Mouse (Mus musculus): ENCODE results near the gene Gdf2.

Gene Gdf2

GRCm38 (mm10) chr14:33940739-33941138 is at the start of gene Gdf2:
Gene Gdf2, plus strand, starts transcription at chr14:33941039.
- no peak for DNase-seq

GRCm38 (mm10) chr14:33891507-33891906 is 49.3 kb upstream of the Gdf2 start:
- DNase-seq, result no peak

- no peak for DNase-seq
Observed at GRCm38 (mm10) chr14:33895777-33896176, 45.1 kb upstream of the Gdf2 start.

DNA sequence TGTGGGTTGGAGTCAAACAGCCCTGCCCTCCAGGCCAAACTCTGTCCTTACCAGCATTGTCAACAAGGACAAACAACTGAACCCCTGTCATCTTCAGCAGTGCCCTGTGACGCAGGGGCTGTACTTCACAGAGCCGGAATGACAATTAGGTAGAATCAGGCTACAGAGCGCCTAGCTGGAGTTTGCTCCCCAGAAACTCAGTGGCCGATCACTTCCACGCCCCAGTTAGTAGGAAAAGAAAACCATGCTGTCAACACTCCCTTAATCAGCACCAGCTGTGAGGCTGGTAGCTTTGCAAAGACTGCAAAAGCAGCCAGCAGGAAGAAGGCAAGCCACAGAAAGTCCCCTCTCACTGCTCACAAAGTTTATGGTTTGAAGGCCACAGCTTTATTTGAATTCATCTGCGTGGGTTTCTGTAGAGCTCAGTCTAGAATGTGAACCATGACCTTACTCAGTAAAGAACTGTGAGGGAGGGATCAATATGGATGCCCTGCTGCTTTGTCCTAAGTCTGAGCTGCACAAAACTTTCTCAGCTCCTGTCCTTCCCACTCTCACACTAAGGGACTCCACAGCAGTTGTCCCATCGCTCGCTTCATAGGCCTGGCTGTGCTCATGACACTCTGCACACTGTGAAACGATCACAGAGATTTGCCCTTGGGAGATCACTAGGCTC is 44.1 kb upstream of the Gdf2 start:
- peak; percentile 31 to 41 for DNase-seq

DNA sequence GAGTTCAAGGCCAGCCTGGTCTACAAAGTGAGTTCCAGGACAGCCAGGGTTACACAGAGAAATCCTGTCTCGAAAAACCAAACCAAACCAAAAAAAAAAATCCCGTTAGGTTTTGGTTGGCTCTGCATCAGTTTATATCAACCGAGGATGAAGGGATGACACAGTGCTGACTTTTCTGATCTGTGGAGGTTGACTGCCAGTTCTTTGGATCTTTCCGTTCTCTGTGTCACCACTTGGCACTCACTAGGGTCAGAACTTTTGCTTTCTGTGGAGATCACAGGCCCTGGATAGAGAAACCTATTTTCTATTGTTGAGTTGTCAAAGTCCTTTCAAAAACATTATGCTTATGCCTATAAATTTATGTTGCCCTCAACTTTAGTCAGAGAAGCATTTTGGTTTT is 38.1 kb upstream of the Gdf2 start:
- no peak for DNase-seq

- no peak for DNase-seq
Observed at GRCm38 (mm10) chr14:33903199-33903598, 37.6 kb upstream of the Gdf2 start.

DNA sequence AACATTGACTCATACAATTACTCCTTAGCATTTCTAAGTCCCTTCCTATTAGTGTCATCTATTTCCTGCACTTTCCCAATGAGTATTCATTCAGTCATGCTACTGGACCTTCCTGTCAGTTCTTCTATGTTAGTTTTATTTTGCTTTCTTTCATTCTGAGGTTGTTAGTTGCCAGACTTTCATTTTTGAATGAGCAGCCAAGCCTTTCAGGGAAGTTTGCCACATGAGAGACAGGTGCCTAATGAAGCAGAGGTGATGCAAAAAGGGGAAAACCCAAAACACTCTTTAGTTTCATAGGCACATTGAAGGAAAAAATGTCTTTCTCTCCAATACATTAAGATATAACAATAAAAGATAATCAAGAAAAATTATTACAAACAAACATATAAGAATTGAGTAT is 36.0 kb upstream of the Gdf2 start:
- no peak for DNase-seq

DNA sequence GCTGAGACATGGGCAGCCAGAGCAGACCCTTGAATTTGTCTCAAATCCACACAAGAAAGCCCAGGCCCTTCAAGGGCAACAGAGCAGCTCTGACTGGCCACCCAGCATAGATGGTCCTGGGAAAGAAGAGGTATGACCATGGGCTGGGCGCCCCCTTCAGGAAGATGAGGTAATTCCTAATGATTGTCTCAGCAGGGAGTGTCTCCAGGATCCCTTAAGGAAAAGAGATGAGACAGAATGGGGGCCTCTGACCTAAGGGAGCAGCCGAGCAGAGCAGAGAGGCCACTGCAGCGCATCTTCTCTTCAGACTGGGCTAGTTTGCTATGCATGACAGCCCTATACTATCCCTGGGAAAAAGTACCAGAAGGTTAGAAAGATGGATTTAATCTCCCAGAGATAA is 27.1 kb upstream of the Gdf2 start:
- peak; percentile 78 to 82 for DNase-seq

DNA sequence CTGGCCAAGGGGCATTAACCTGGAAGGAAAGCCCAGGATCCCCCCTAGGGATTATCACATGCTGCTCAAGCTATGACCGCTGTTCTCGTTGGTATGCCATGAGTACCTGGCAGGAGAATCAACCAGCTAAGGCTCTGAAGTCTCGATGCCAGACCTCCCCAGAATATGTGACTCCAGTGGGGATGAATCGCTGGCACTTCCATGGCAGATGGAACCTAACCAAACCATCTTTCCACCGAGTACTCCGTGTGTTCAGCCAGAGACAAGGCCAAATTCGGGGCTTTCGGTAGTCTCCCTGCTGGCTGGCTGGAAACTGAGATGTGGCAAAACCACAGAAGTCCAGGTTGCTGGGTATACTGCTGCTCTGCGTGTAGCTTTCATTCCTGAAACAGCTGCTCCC is 26.6 kb upstream of the Gdf2 start:
- no peak for DNase-seq

DNA sequence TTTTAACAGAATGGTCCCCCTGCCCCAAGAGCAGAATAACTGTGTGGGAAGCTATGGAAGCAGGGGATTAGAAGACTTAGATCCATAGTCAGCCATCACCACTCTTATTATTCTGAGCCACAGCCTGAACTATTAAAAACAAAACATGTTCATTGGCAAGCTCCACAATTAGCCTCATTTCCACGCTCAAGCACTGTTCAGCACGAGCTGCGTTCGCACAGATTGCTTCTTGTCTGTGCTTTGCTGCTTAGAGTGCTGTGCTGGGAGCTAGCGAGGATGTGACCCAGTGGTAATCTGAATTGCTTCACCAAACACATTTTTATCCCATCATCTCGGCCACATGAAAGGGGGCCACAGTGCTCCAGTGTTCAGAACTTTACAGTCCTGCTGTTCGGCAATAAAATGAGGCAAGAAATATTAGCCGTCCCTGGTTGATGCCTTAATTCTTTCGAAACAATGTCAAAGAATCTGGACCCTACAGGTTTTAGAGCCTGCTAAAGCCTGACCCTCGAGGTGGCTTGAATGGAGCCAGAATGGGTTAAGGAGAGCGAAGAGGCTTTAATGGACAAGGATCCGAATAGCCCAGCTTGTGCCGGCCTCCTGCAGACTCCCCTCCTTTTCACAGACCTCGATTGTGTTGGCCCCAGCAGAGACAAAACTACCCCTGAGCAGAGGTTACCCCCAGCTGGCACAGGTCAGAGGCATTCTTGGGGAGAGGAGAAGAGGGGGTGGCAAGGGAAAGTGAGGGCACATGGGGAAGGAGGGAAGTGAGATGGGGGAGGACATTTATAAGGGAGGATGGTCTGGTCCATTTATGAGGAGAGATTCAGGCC is 19.9 kb upstream of the Gdf2 start:
- DNase-seq, result no peak

- no peak for DNase-seq
Observed at GRCm38 (mm10) chr14:33922771-33923167, 18.1 kb upstream of the Gdf2 start.

DNA sequence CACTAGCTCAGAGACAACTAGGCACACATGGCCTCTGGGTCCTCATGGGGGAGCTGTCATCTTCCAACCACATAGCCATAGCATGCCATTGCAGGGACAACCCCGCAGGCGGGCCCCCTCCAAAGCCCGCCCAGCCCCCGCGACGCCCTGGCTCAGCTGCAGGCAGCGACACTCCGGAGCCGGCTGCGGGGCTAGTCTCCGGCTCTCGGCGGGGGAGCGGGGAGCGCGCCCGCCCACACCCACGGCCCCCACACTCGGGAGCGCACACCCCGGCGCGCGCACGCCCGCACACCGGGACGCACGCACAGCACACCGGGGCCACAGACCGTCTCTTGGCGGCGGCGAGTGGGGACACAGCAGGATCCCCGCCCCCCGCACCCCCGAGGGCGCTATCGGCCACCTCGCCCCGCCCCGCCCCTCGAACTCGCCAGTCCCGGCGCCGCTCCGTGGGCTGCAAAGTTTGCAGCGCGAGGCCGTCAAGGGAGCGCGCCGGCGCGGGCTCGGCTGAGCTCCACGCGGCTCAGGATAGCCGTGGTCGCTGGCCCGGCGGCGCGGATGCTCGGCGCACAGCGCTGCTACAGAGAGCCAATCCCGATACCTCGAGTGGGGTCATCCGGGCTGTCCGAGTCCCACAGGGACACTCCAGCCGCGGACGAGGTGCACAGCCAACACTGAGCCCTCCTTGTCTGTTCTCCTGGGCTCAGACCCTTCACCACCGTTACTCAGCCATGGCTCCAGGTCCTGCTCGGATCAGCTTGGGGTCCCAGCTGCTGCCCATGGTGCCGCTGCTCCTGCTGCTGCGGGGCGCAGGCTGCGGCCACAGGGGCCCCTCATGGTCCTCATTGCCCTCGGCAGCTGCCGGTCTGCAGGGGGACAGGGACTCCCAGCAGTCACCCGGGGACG is 17.4 kb upstream of the Gdf2 start, which contains the start of gene Gdf10:
Gene Gdf10 (plus strand): TSS at position 420 of the 903 bp plus-strand sequence.
- peak; percentile 69 to 70 for DNase-seq

GRCm38 (mm10) chr14:33931853-33932252 is 9.0 kb upstream of the Gdf2 start:
- DNase-seq, result no peak

GRCm38 (mm10) chr14:33932935-33933703 is 7.7 kb upstream of the Gdf2 start:
- DNase-seq, result peak; percentile 88

DNA sequence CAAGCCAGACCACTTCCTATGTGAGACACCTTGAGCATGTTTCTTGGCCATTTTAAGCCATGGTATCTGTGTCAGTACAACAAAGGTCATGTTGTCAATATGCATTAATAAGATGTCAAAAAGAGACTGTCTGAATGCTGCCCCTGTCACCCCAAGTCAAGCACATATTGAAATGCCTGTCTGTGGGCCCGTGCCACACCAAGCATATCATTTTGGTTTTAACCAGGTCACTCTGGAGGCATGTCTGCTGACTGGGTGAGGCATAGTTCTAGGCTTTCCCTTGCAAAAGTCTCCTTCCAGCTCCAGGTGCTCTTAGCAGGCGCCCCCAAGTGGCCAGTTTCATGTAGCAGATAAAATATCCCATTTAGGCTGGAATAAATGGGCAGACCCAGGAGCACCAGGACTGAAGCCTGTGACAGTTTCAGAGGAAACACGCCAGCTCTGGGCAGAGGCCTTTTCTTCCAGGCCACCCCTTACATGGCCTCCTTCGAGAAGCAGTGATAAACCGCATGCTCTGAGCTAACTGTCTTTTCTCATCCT is 7.0 kb upstream of the Gdf2 start:
- peak; percentile 81 to 83 for DNase-seq

GRCm38 (mm10) chr14:33939117-33939516 is 1.7 kb upstream of the Gdf2 start:
- peak; percentile 85 for DNase-seq

DNA sequence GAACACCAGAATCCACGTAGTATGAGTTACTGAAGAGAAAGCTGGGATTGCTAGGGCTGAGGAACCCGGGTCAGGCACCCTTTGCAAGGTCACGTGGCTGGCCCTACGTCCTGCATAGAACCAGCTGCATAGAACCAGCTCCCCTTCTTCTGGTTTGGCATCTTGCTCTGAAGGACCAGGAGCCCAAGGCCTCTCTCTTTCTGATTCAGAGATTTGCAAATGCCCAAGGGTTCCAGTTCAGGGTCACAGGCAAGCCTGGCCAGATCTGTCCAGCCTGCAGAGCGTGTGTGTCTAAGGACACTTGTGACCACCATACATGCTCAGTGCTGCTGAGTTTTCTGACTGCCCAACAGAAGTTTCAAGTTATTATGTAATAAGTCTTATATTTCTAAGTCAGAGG is 1.4 kb downstream of the Gdf2 start:
- DNase-seq, result no peak

- no peak for DNase-seq
Observed at GRCm38 (mm10) chr14:33946125-33946524, 5.3 kb downstream of the Gdf2 start.

- DNase-seq, result no peak
Observed at GRCm38 (mm10) chr14:33952233-33952981, 11.6 kb downstream of the Gdf2 start.

GRCm38 (mm10) chr14:33953761-33954160 is 12.9 kb downstream of the Gdf2 start, which contains the start of gene Rbp3:
Gene Rbp3, plus strand, starts transcription at chr14:33954003.
- no peak for DNase-seq

DNA sequence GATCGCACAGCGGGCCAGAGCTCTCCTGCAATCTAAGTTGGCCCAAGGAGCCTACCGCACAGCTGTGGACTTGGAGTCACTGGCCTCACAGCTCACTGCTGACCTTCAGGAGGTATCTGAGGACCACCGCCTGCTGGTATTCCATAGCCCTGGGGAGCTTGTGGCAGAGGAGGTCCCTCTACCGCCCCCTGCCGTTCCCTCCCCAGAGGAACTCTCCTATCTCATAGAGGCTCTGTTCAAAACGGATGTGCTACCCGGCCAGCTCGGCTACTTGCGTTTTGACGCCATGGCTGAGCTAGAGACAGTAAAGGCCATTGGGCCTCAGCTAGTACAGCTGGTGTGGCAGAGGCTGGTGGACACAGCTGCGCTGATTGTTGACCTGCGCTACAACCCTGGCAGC is 15.2 kb downstream of the Gdf2 start:
- no peak for DNase-seq
